Mouse (Mus musculus) kidney, embryonic 16.5 days (tissue): ENCODE results near the gene Swap70. TPM values are rescaled to one million over a fixed set of nuclear protein-coding genes. Genes with fewer than 3 reads are reported as not detected.

ENCODE experiments used
- ATAC-seq: fragments of 200-750 bp; cut with Nextera tagmentation; 2 replicates; pipeline ENCODE4 v1.8.0; 2017; ENCODE audit warnings: moderate TSS enrichment; ENCODE audit not compliant: low FRiP score, low TSS enrichment
- H3K27ac ChIP-seq: fragments of 300-500 bp; sonication (generic); 2 replicates; pipeline ENCODE4 v1.5.1; 2014; ENCODE audit warnings: low read length
- H3K27me3 ChIP-seq: fragments of 300-500 bp; sonication (generic); 2 replicates; pipeline ENCODE4 v1.6.1; 2014; ENCODE audit warnings: low read length, control low read depth, mixed read lengths; ENCODE audit not compliant: insufficient read depth
- H3K36me3 ChIP-seq: fragments of 300-500 bp; sonication (generic); 2 replicates; pipeline ENCODE4 v1.6.1; 2014; ENCODE audit warnings: low read length, control low read depth, mixed read lengths; ENCODE audit not compliant: insufficient read depth
- H3K4me1 ChIP-seq: fragments of 300-500 bp; sonication (generic); 2 replicates; pipeline ENCODE4 v1.6.1; 2014; ENCODE audit warnings: low read length, control low read depth, mixed read lengths; ENCODE audit not compliant: insufficient read depth
- H3K4me2 ChIP-seq: fragments of 300-500 bp; sonication (generic); replicated peaks from 2 replicates; pipeline ENCODE4 v1.6.1; 2014; ENCODE audit warnings: low read depth, low read length
- H3K4me3 ChIP-seq: fragments of 300-500 bp; sonication (generic); 2 replicates; pipeline ENCODE4 v1.5.1; 2014; ENCODE audit warnings: mild to moderate bottlenecking, low read length
- H3K9ac ChIP-seq: fragments of 300-500 bp; sonication (generic); replicated peaks from 2 replicates; pipeline ENCODE4 v1.6.1; 2014; ENCODE audit warnings: low read length
- H3K9me3 ChIP-seq: fragments of 300-500 bp; sonication (generic); 2 replicates; pipeline ENCODE4 v1.6.1; 2016; ENCODE audit warnings: low read length, control low read depth
- WGBS: fragments of 180-500 bp; shearing (Covaris S2); extraction: QIAGEN DNeasy Blood & Tissue Kit; methylation state at CpG from one replicate; pipeline ENCODE4 v1.1.7; 2014; 5-methylcytosine and 5-hydroxymethylcytosine counted together
- polyA plus RNA-seq: library from polyadenylated mRNA; unstranded; fragments of >200 nt; fragmentation: Nextera tagmentation; extraction: Ambion mirVana; gene quantifications from 2 replicates; pipeline ENCODE4 v1.2.1, GENCODE M21; 2015

The Swap70 gene
- polyA plus RNA-seq, 1 experiment from 2014 or later = 32.1 TPM

GRCm38 (mm10) chr7:110325381-110326110 is 104.0 kb downstream of the Swap70 start:
- H3K36me3 ChIP-seq = peaks cover 47% of the 10 kb centered on the region
- no peak for ATAC-seq
- WGBS = 95% methylated on average over 5 of the region's 5 CpGs
- no peaks in the 10 kb centered on the region for H3K27me3 ChIP-seq
- H3K27ac ChIP-seq = no peak overlapping the region
- H3K4me1 ChIP-seq = no peaks in the 10 kb centered on the region
- H3K9ac ChIP-seq = no peak overlapping the region
- no peaks in the 10 kb centered on the region for H3K9me3 ChIP-seq
- no peak overlapping the region for H3K4me3 ChIP-seq
- no peak overlapping the region for H3K4me2 ChIP-seq

Other genes starting within 250 kb of the Swap70 start
- 65.8 and 68.6 TPM in 2 replicates for gene Tmem41b, start 234.8 kb upstream of the Swap70 start, polyA plus RNA-seq
- 58.0 and 59.5 TPM in 2 replicates for gene Ipo7, start 203.4 kb upstream of the Swap70 start, polyA plus RNA-seq
- gene Zfp143, start 160.5 kb upstream of the Swap70 start, polyA plus RNA-seq = 22.3 and 22.6 TPM in 2 replicates
- gene Wee1, start 99.7 kb upstream of the Swap70 start, polyA plus RNA-seq = 20.6 TPM in 2 replicates